Mouse (Mus musculus): ENCODE data around the gene 1700029H14Rik. TPM values are rescaled to one million over a fixed set of nuclear protein-coding genes. Genes with fewer than 3 reads are reported as not detected.
A peak's percentile ranks its signal among the peaks of the same experiment; 100 is the strongest.

1700029H14Rik gene
- total and polyA plus RNA-seq, 2 experiments from 2014 or later, result not detected

- H3K4me3 ChIP-seq (ENCODE audit: low read depth, low read length), result no peak overlapping the region
- H3K27ac ChIP-seq (ENCODE audit: low read depth), result no peak overlapping the region
- ATAC-seq (ENCODE audit: insufficient read depth, low read depth) (no peak), DNase-seq (ENCODE audit: low spot score) (no peak)
- no peak overlapping the region for H3K9ac ChIP-seq (replicated peaks; ENCODE audit: low read depth, low read length)
- 17% methylated on average over 7 of the region's 7 CpGs for WGBS
- peaks cover 36% of the 10 kb centered on the region for H3K4me1 ChIP-seq (ENCODE audit: control insufficient read depth, insufficient read depth)
- no peaks in the 10 kb centered on the region for H3K9me3 ChIP-seq (replicated peaks; ENCODE audit: control insufficient read depth, low read length)
- no peak for TF ChIP-seq EP300 (IDR thresholded peaks at IDR 0.05; ENCODE audit: low read depth)
- no peak for TF ChIP-seq CTCF (IDR thresholded peaks at IDR 0.05; ENCODE audit: low read depth)
- no peaks in the 10 kb centered on the region for H3K27me3 ChIP-seq (ENCODE audit: control insufficient read depth, insufficient read depth, low read length)
- no peak overlapping the region for H3K4me2 ChIP-seq (ENCODE audit: low read depth, low read length)
- no peaks in the 10 kb centered on the region for H3K36me3 ChIP-seq (replicated peaks; ENCODE audit: control insufficient read depth, insufficient read depth, low read length)
Observed at GRCm38 (mm10) chr8:13521392-13521791, 40.9 kb downstream of the 1700029H14Rik start.

- Histone ChIP-seq H3K27me3 (ENCODE audit: control insufficient read depth, insufficient read depth, low read length) (no peaks in the 10 kb centered on the region), H3K9ac (replicated peaks; ENCODE audit: low read depth, low read length) (no peak overlapping the region), H3K27ac (ENCODE audit: low read depth) (no peak overlapping the region), H3K4me1 (ENCODE audit: control insufficient read depth, insufficient read depth) (peaks cover 46% of the 10 kb centered on the region), H3K9me3 (replicated peaks; ENCODE audit: control insufficient read depth, low read length) (no peaks in the 10 kb centered on the region), H3K4me3 (ENCODE audit: low read depth, low read length) (no peak overlapping the region), H3K4me2 (ENCODE audit: low read depth, low read length) (no peak overlapping the region), H3K36me3 (replicated peaks; ENCODE audit: control insufficient read depth, insufficient read depth, low read length) (no peaks in the 10 kb centered on the region)
- TF ChIP-seq CTCF (IDR thresholded peaks at IDR 0.05; ENCODE audit: low read depth) (no peak), EP300 (IDR thresholded peaks at IDR 0.05; ENCODE audit: low read depth) (no peak)
- no peak for DNase-seq (ENCODE audit: low spot score)
- WGBS, result 62% methylated on average over 6 of the region's 6 CpGs
- no peak for ATAC-seq (ENCODE audit: insufficient read depth, low read depth)
Observed at GRCm38 (mm10) chr8:13520349-13520748, 41.9 kb downstream of the 1700029H14Rik start.

- no peak overlapping the region for H3K4me2 ChIP-seq (ENCODE audit: low read depth, low read length)
- H3K36me3 ChIP-seq (replicated peaks; ENCODE audit: control insufficient read depth, insufficient read depth, low read length), result no peaks in the 10 kb centered on the region
- ATAC-seq (ENCODE audit: insufficient read depth, low read depth), result no peak
- no peaks in the 10 kb centered on the region for H3K9me3 ChIP-seq (replicated peaks; ENCODE audit: control insufficient read depth, low read length)
- H3K9ac ChIP-seq (replicated peaks; ENCODE audit: low read depth, low read length), result no peak overlapping the region
- DNase-seq (ENCODE audit: low spot score), result no peak
- no peak for TF ChIP-seq EP300 (IDR thresholded peaks at IDR 0.05; ENCODE audit: low read depth)
- TF ChIP-seq CTCF (IDR thresholded peaks at IDR 0.05; ENCODE audit: low read depth), result no peak
- no peak overlapping the region for H3K27ac ChIP-seq (ENCODE audit: low read depth)
- H3K4me3 ChIP-seq (ENCODE audit: low read depth, low read length), result no peak overlapping the region
- WGBS, result 32% methylated on average over 9 of the region's 9 CpGs
- peaks cover 46% of the 10 kb centered on the region for H3K4me1 ChIP-seq (ENCODE audit: control insufficient read depth, insufficient read depth)
- no peaks in the 10 kb centered on the region for H3K27me3 ChIP-seq (ENCODE audit: control insufficient read depth, insufficient read depth, low read length)
Observed at GRCm38 (mm10) chr8:13519503-13519902, 42.8 kb downstream of the 1700029H14Rik start.

- H3K4me1 ChIP-seq (ENCODE audit: control insufficient read depth, insufficient read depth), result peaks cover 38% of the 10 kb centered on the region
- no peaks in the 10 kb centered on the region for H3K27me3 ChIP-seq (ENCODE audit: control insufficient read depth, insufficient read depth, low read length)
- H3K9ac ChIP-seq (replicated peaks; ENCODE audit: low read depth, low read length), result no peak overlapping the region
- no peak for DNase-seq (ENCODE audit: low spot score)
- H3K9me3 ChIP-seq (replicated peaks; ENCODE audit: control insufficient read depth, low read length), result no peaks in the 10 kb centered on the region
- H3K36me3 ChIP-seq (replicated peaks; ENCODE audit: control insufficient read depth, insufficient read depth, low read length), result no peaks in the 10 kb centered on the region
- H3K27ac ChIP-seq (ENCODE audit: low read depth), result peak overlapping the region; percentile 56
- TF ChIP-seq CTCF (IDR thresholded peaks at IDR 0.05; ENCODE audit: low read depth), result no peak
- no peak for TF ChIP-seq EP300 (IDR thresholded peaks at IDR 0.05; ENCODE audit: low read depth)
- WGBS, result 45% methylated on average over 6 of the region's 6 CpGs
- H3K4me2 ChIP-seq (ENCODE audit: low read depth, low read length), result no peak overlapping the region
- no peak overlapping the region for H3K4me3 ChIP-seq (ENCODE audit: low read depth, low read length)
- peak; percentile 28; the same call in 1 of the 2 replicates for ATAC-seq (ENCODE audit: insufficient read depth, low read depth)
Observed at GRCm38 (mm10) chr8:13517284-13517781, 44.9 kb downstream of the 1700029H14Rik start.

- peak overlapping the region; percentile 56; the same call in 1 of the 2 replicates for H3K27ac ChIP-seq (ENCODE audit: low read depth)
- DNase-seq (ENCODE audit: low spot score) (no peak), ATAC-seq (ENCODE audit: insufficient read depth, low read depth) (no peak)
- no peak overlapping the region for H3K4me2 ChIP-seq (ENCODE audit: low read depth, low read length)
- WGBS, result 63% methylated on average over 5 of the region's 5 CpGs
- no peaks in the 10 kb centered on the region for H3K27me3 ChIP-seq (ENCODE audit: control insufficient read depth, insufficient read depth, low read length)
- H3K4me1 ChIP-seq (ENCODE audit: control insufficient read depth, insufficient read depth), result peaks cover 41% of the 10 kb centered on the region
- H3K36me3 ChIP-seq (replicated peaks; ENCODE audit: control insufficient read depth, insufficient read depth, low read length), result no peaks in the 10 kb centered on the region
- TF ChIP-seq CTCF (IDR thresholded peaks at IDR 0.05; ENCODE audit: low read depth) (no peak), EP300 (IDR thresholded peaks at IDR 0.05; ENCODE audit: low read depth) (no peak)
- H3K4me3 ChIP-seq (ENCODE audit: low read depth, low read length), result no peak overlapping the region
- no peak overlapping the region for H3K9ac ChIP-seq (replicated peaks; ENCODE audit: low read depth, low read length)
- no peaks in the 10 kb centered on the region for H3K9me3 ChIP-seq (replicated peaks; ENCODE audit: control insufficient read depth, low read length)
Observed at GRCm38 (mm10) chr8:13516728-13517127, 45.5 kb downstream of the 1700029H14Rik start.

- 14% methylated on average over 7 of the region's 7 CpGs for WGBS
- Histone ChIP-seq H3K9me3 (replicated peaks; ENCODE audit: control insufficient read depth, low read length) (no peaks in the 10 kb centered on the region), H3K4me2 (ENCODE audit: low read depth, low read length) (no peak overlapping the region), H3K27ac (ENCODE audit: low read depth) (peak overlapping the region; percentile 3; the same call in 1 of the 2 replicates), H3K4me1 (ENCODE audit: control insufficient read depth, insufficient read depth) (peaks cover 34% of the 10 kb centered on the region), H3K36me3 (replicated peaks; ENCODE audit: control insufficient read depth, insufficient read depth, low read length) (no peaks in the 10 kb centered on the region), H3K4me3 (ENCODE audit: low read depth, low read length) (no peak overlapping the region), H3K9ac (replicated peaks; ENCODE audit: low read depth, low read length) (no peak overlapping the region), H3K27me3 (ENCODE audit: control insufficient read depth, insufficient read depth, low read length) (no peaks in the 10 kb centered on the region)
- peak; percentile 53 for ATAC-seq (ENCODE audit: insufficient read depth, low read depth)
- no peak for DNase-seq (ENCODE audit: low spot score)
- TF ChIP-seq CTCF (IDR thresholded peaks at IDR 0.05; ENCODE audit: low read depth), result no peak
- no peak for TF ChIP-seq EP300 (IDR thresholded peaks at IDR 0.05; ENCODE audit: low read depth)
Observed at GRCm38 (mm10) chr8:13516011-13516442, 46.2 kb downstream of the 1700029H14Rik start.
